Mouse (Mus musculus) forebrain, embryonic 11.5 days (tissue): Measurements from ENCODE around the gene Pctp. TPM values are rescaled to one million over a fixed set of nuclear protein-coding genes. Genes with fewer than 3 reads are reported as not detected.

ENCODE experiments used
- ATAC-seq: fragments of 200-750 bp; cut with Nextera tagmentation; replicated peaks from 2 replicates; pipeline ENCODE4 v1.8.0; 2017; ENCODE audit warnings: moderate TSS enrichment; ENCODE audit not compliant: low FRiP score
- DNase-seq: peaks from one replicate; pipeline ENCODE4 v3.0.0-alpha.2; 2017; ENCODE audit warnings: low spot score
- H3K27ac ChIP-seq: fragments of 300-500 bp; sonication (generic); 2 replicates; pipeline ENCODE4 v1.5.1; 2014; ENCODE audit warnings: low read depth, low read length
- H3K27me3 ChIP-seq: fragments of 300-500 bp; sonication (generic); 2 replicates; pipeline ENCODE4 v1.6.1; 2014; ENCODE audit warnings: mild to moderate bottlenecking, low read length, mixed read lengths; ENCODE audit not compliant: control insufficient read depth, insufficient read depth
- H3K36me3 ChIP-seq: fragments of 300-500 bp; sonication (generic); 2 replicates; pipeline ENCODE4 v1.6.1; 2014; ENCODE audit warnings: mild to moderate bottlenecking, low read length, moderate library complexity, mixed read lengths; ENCODE audit not compliant: control insufficient read depth, insufficient read depth
- H3K4me1 ChIP-seq: fragments of 300-500 bp; sonication (generic); replicated peaks from 2 replicates; pipeline ENCODE4 v1.6.1; 2014; ENCODE audit warnings: low read length, mixed read lengths; ENCODE audit not compliant: control insufficient read depth, insufficient read depth
- H3K4me2 ChIP-seq: fragments of 300-500 bp; sonication (generic); 2 replicates; pipeline ENCODE4 v1.6.1; 2014; ENCODE audit warnings: low read depth, mild to moderate bottlenecking, low read length, moderate library complexity, mixed read lengths; ENCODE audit not compliant: severe bottlenecking
- H3K4me3 ChIP-seq: fragments of 300-500 bp; sonication (generic); 2 replicates; pipeline ENCODE4 v1.5.1; 2014; ENCODE audit warnings: low read depth, low read length
- H3K9ac ChIP-seq: fragments of 300-500 bp; sonication (generic); 2 replicates; pipeline ENCODE4 v1.6.1; 2014; ENCODE audit warnings: low read length
- H3K9me3 ChIP-seq: fragments of 300-500 bp; sonication (generic); 2 replicates; pipeline ENCODE4 v1.6.1; 2016; ENCODE audit warnings: low read length, mixed read lengths; ENCODE audit not compliant: control insufficient read depth
- WGBS: fragments of 180-500 bp; shearing (Covaris S2); extraction: QIAGEN DNeasy Blood & Tissue Kit; methylation state at CpG from one replicate; pipeline ENCODE4 v1.1.7; 2014; 5-methylcytosine and 5-hydroxymethylcytosine counted together
- polyA plus RNA-seq: library from polyadenylated mRNA; unstranded; fragments of >200 nt; fragmentation: Nextera tagmentation; extraction: Ambion mirVana; gene quantifications from 2 replicates; pipeline ENCODE4 v1.2.1, GENCODE M21; 2014

Gene Pctp
- polyA plus RNA-seq, 1 experiment from 2014 or later = 10.2 TPM

GRCm38 (mm10) chr11:90025891-90026801 is 23.5 kb upstream of the Pctp start:
- no peak overlapping the region for H3K4me3 ChIP-seq
- no peaks in the 10 kb centered on the region; the same call in 1 of the 2 replicates for H3K4me1 ChIP-seq
- DNase-seq (no peak), ATAC-seq (no peak)
- no peaks in the 10 kb centered on the region for H3K36me3 ChIP-seq
- no peak overlapping the region for H3K27ac ChIP-seq
- WGBS = 67% methylated on average over 14 of the region's 14 CpGs
- H3K27me3 ChIP-seq = peaks cover under 1% of the 10 kb centered on the region; the same call in 1 of the 2 replicates
- no peak overlapping the region for H3K9ac ChIP-seq
- H3K9me3 ChIP-seq = no peaks in the 10 kb centered on the region
- H3K4me2 ChIP-seq = no peak overlapping the region

GRCm38 (mm10) chr11:90019161-90019560 is 16.5 kb upstream of the Pctp start:
- H3K27me3 ChIP-seq = no peaks in the 10 kb centered on the region
- WGBS = 23% methylated on average over 7 of the region's 7 CpGs
- no peak overlapping the region for H3K27ac ChIP-seq
- ATAC-seq = no peak
- no peak overlapping the region for H3K4me2 ChIP-seq
- no peak overlapping the region for H3K9ac ChIP-seq
- no peaks in the 10 kb centered on the region for H3K9me3 ChIP-seq
- H3K4me3 ChIP-seq = no peak overlapping the region
- H3K4me1 ChIP-seq = no peaks in the 10 kb centered on the region
- DNase-seq = no peak
- H3K36me3 ChIP-seq = no peaks in the 10 kb centered on the region

DNA sequence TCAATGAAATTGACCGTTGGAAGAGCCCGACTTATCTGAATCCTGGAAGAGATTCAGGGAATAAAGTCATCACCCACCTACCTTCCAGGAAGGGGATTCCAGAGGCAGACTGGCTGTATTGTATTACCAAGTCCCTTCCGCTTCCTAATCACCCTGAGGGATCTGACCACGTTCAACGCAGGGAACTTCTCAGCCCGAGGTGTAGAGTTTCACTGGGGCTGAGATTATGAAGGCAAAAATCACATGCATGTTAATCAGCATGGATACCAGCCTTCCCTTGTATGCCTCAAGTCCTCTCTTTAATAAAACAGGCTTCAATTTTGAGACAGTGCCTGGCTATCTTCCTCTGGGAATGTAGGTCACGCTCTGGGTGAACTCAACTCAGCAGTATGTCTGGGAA is 12.6 kb upstream of the Pctp start:
- no peak overlapping the region for H3K4me3 ChIP-seq
- no peaks in the 10 kb centered on the region for H3K27me3 ChIP-seq
- no peak overlapping the region for H3K9ac ChIP-seq
- H3K27ac ChIP-seq = no peak overlapping the region
- H3K9me3 ChIP-seq = no peaks in the 10 kb centered on the region
- no peak for ATAC-seq
- H3K36me3 ChIP-seq = no peaks in the 10 kb centered on the region
- no peak overlapping the region for H3K4me2 ChIP-seq
- no peaks in the 10 kb centered on the region for H3K4me1 ChIP-seq
- 59% methylated on average over 7 of the region's 7 CpGs for WGBS
- DNase-seq = no peak

DNA sequence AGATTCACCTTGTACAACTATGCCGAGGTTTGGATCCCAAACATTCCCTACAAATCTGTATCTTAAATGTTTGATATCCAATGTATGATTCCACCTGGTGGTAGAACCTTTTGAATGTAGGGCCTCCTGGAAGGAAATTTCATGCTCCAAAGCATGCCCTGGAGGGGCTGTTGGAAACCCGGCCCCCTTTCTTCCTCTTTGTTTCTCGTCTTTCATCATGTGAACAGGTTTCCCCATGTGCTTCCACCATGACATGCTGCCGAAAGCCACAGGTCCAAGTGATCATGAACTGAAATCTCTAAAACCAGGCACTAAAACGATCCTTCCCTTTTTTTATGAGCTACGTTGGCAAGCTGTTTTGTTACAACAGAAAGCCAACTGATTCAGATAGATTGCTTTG is 11.0 kb upstream of the Pctp start:
- no peaks in the 10 kb centered on the region for H3K36me3 ChIP-seq
- no peak overlapping the region for H3K4me2 ChIP-seq
- no peaks in the 10 kb centered on the region for H3K4me1 ChIP-seq
- H3K9ac ChIP-seq = no peak overlapping the region
- H3K27me3 ChIP-seq = no peaks in the 10 kb centered on the region
- no peak overlapping the region for H3K27ac ChIP-seq
- DNase-seq = no peak
- no peak for ATAC-seq
- 92% methylated on average over 6 of the region's 6 CpGs for WGBS
- H3K4me3 ChIP-seq = no peak overlapping the region
- H3K9me3 ChIP-seq = no peaks in the 10 kb centered on the region

- WGBS = 30% methylated on average over 7 of the region's 7 CpGs
- no peak overlapping the region for H3K4me3 ChIP-seq
- ATAC-seq = no peak
Measured at GRCm38 (mm10) chr11:90007791-90008531, 5.3 kb upstream of the Pctp start.

DNA sequence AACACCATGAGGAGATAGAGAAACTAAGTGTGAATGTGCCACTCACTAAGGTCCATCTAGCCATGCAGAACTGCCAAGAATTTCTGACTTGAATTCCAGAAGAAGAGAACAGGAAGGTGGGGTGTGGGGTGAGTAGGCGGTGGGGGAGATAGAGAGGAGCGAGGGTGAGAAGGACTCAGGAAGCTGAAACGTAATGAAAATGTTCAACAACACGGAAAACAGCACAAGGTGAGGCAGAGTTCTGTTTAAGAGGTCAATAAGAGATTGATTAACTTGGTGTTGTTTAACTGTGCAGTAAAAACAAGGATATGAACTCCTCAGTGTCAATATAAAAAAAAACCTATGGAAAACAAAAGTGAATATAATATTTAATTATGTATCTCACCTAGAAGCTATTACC is 3.4 kb upstream of the Pctp start:
- Histone ChIP-seq H3K27ac (no peak overlapping the region), H3K9me3 (no peaks in the 10 kb centered on the region), H3K4me3 (no peak overlapping the region), H3K4me1 (no peaks in the 10 kb centered on the region; the same call in 1 of the 2 replicates), H3K4me2 (no peak overlapping the region), H3K27me3 (no peaks in the 10 kb centered on the region), H3K36me3 (no peaks in the 10 kb centered on the region), H3K9ac (no peak overlapping the region)
- DNase-seq (no peak), ATAC-seq (no peak)
- 83% methylated on average over 4 of the region's 4 CpGs for WGBS

More at GRCm38 (mm10) chr11:90007791-90008531, 5.3 kb upstream of the Pctp start:
- no peak for DNase-seq
- no peak overlapping the region for H3K27ac ChIP-seq
- H3K9me3 ChIP-seq = no peaks in the 10 kb centered on the region
- no peak overlapping the region for H3K4me2 ChIP-seq
- no peak overlapping the region for H3K9ac ChIP-seq
- no peaks in the 10 kb centered on the region for H3K36me3 ChIP-seq
- no peaks in the 10 kb centered on the region for H3K27me3 ChIP-seq
- H3K4me1 ChIP-seq = no peaks in the 10 kb centered on the region

- Histone ChIP-seq H3K9ac (no peak overlapping the region), H3K36me3 (no peaks in the 10 kb centered on the region), H3K4me2 (no peak overlapping the region), H3K27me3 (no peaks in the 10 kb centered on the region), H3K27ac (no peak overlapping the region), H3K4me1 (no peaks in the 10 kb centered on the region; the same call in 1 of the 2 replicates), H3K9me3 (no peaks in the 10 kb centered on the region), H3K4me3 (no peak overlapping the region)
- DNase-seq (no peak), ATAC-seq (no peak)
- 93% methylated on average over 4 of the region's 4 CpGs for WGBS
Measured at GRCm38 (mm10) chr11:90003386-90003785, 692 bp upstream of the Pctp start.

DNA sequence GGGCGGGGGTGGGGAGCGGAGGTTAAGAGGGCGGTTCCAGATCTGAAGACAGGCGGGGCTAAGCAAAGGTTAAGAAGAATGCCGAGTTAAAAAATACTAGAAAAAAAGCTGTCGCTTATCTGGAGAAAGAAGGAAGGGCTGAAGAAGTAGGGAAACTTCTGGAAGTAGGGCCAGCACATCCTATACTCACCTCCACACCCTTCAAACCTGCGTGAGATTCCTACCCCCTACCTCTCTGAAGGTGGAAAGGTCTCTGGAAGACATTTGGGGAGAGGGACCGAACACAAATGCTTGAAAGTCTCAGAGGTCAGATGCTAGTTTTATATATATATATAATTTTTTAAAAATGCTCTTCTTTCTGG is 274 bp upstream of the Pctp start:
- Histone ChIP-seq H3K36me3 (no peaks in the 10 kb centered on the region), H3K27ac (no peak overlapping the region), H3K4me2 (peak overlapping the region; percentile 72), H3K4me3 (peak overlapping the region; percentile 44), H3K4me1 (no peaks in the 10 kb centered on the region; the same call in 1 of the 2 replicates), H3K9me3 (no peaks in the 10 kb centered on the region), H3K9ac (peak overlapping the region; percentile 60), H3K27me3 (no peaks in the 10 kb centered on the region)
- DNase-seq = no peak
- ATAC-seq = peak; percentile 60; the same call in 1 of the 2 replicates
- WGBS = 11% methylated on average over 8 of the region's 8 CpGs
